Mouse (Mus musculus): ENCODE results near the gene Mbd3. TPM values are rescaled to one million over a fixed set of nuclear protein-coding genes. Genes with fewer than 3 reads are reported as not detected.

Gene Mbd3
- total RNA-seq, 4 experiments from 2014 or later: 147 to 161 (median 156) TPM

Small RNAs within 50 kb of the gene (microRNA-seq; reads per million reads assigned to microRNA genes)
- 0 reads per million in 2 experiments for gene Gm22721

Other genes starting within 250 kb of the Mbd3 start
- 100 to 1,000 TPM in 3 of 4 experiments, 10 to 100 TPM in 1; 44.2 to 234 (median 162) TPM for gene Cirbp, start 233.6 kb downstream of the Mbd3 start, total RNA-seq (2022)
- 10 to 100 TPM; 18.1 to 22.1 (median 21.7) TPM for gene 1600002K03Rik, start 226.6 kb downstream of the Mbd3 start, total RNA-seq (2022)
- gene Efna2, start 220.1 kb downstream of the Mbd3 start, total RNA-seq (2022): 1 to 10 TPM; 2.4 to 5.2 (median 3.3) TPM
- 10 to 100 TPM; 26.5 to 41.6 (median 32.9) TPM for gene Mum1, start 173.1 kb downstream of the Mbd3 start, total RNA-seq (2022)
- gene Ndufs7, start 150.4 kb downstream of the Mbd3 start, total RNA-seq (2022): 100 to 1,000 TPM; 192 to 257 (median 232) TPM
- 100 to 1,000 TPM; 238 to 291 (median 243) TPM for gene Gamt, start 138.5 kb downstream of the Mbd3 start, total RNA-seq (2022)
- gene Dazap1, start 138.1 kb downstream of the Mbd3 start, total RNA-seq (2022): 100 to 1,000 TPM in 2 of 4 experiments, 10 to 100 TPM in 2; 72.3 to 125 (median 90.3) TPM
- gene Rps15, start 107.1 kb downstream of the Mbd3 start, total RNA-seq (2022): 1,000 to 10,000 TPM; 1,106 to 1,181 (median 1,155) TPM
- 1 to 10 TPM; 1.5 to 6.8 (median 4.3) TPM for gene Apc2, start 103.6 kb downstream of the Mbd3 start, total RNA-seq (2022)
- 10 to 100 TPM; 34.7 to 40.0 (median 35.4) TPM for gene 2310011J03Rik, start 79.0 kb downstream of the Mbd3 start, total RNA-seq (2022)
- gene Pcsk4, start 70.1 kb downstream of the Mbd3 start, total RNA-seq (2022): 1 to 10 TPM; 3.5 to 8.2 (median 5.8) TPM
- gene Reep6, start 69.6 kb downstream of the Mbd3 start, total RNA-seq (2022): 1 to 10 TPM; 5.1 to 6.6 (median 5.9) TPM
- gene Adamtsl5, start 51.1 kb downstream of the Mbd3 start, total RNA-seq (2022): 10 to 100 TPM in 2 of 4 experiments, 1 to 10 TPM in 2; 9.2 to 11.1 (median 10.3) TPM
- gene Plk5, start 43.1 kb downstream of the Mbd3 start, total RNA-seq (2022): 1 to 10 TPM in 1 of 4 experiments, under 1 TPM in 3; 0.21 to 1.3 (median 0.41) TPM
- 10 to 100 TPM; 17.4 to 21.6 (median 20.8) TPM for gene Mex3d, start 11.9 kb downstream of the Mbd3 start, total RNA-seq (2022)
- 100 to 1,000 TPM; 515 to 715 (median 604) TPM for gene Uqcr11, start 7.3 kb upstream of the Mbd3 start, total RNA-seq (2022)
- gene Tcf3, start 34.1 kb upstream of the Mbd3 start, total RNA-seq (2022): 10 to 100 TPM; 56.7 to 75.7 (median 66.8) TPM
- gene Onecut3, start 95.3 kb upstream of the Mbd3 start, total RNA-seq (2022): not detected
- gene Atp8b3, start 139.6 kb upstream of the Mbd3 start, total RNA-seq (2022): 1 to 10 TPM; 1.2 to 3.0 (median 1.9) TPM
- gene Rexo1, start 162.0 kb upstream of the Mbd3 start, total RNA-seq (2022): 10 to 100 TPM; 54.2 to 60.1 (median 57.0) TPM
- 10 to 100 TPM; 12.7 to 15.4 (median 14.6) TPM for gene Klf16, start 177.8 kb upstream of the Mbd3 start, total RNA-seq (2022)
- gene Abhd17a, start 190.8 kb upstream of the Mbd3 start, total RNA-seq (2022): 100 to 1,000 TPM in 1 of 4 experiments, 10 to 100 TPM in 3; 97.0 to 101 (median 97.8) TPM
- 10 to 100 TPM; 58.7 to 79.9 (median 70.3) TPM for gene Scamp4, start 203.3 kb upstream of the Mbd3 start, total RNA-seq (2022)
- 1 to 10 TPM; 1.8 to 4.7 (median 2.9) TPM for gene Adat3, start 203.3 kb upstream of the Mbd3 start, total RNA-seq (2022)
- gene Gm49322, start 206.5 kb upstream of the Mbd3 start, total RNA-seq (2022): 1 to 10 TPM; 1.0 to 4.8 (median 3.5) TPM
- gene Csnk1g2, start 223.3 kb upstream of the Mbd3 start, total RNA-seq (2022): 100 to 1,000 TPM; 157 to 173 (median 165) TPM

Measured in adrenal gland, adult 8-10 months (tissue).